Mouse (Mus musculus) gastrocnemius, adult 18-20 months (tissue): ENCODE measurements around the gene Gpsm3. TPM values are rescaled to one million over a fixed set of nuclear protein-coding genes. Genes with fewer than 3 reads are reported as not detected.

ENCODE experiments used
- DNase-seq: peaks from one replicate; pipeline ENCODE4 v3.0.0; 2021; ENCODE audit warnings: low spot score
- total RNA-seq, 2 experiments: library from RNA; stranded (reverse); gene quantifications; 2 replicates each; pipeline ENCODE4 v1.2.3; 2021

The Gpsm3 gene
- total RNA-seq, 2 experiments from 2014 or later, result 1.2 to 1.5 TPM

GRCm38 (mm10) chr17:34582528-34582927, 7.1 kb upstream of the Gpsm3 start:
- DNase-seq, result no peak

GRCm38 (mm10) chr17:34583397-34583796, 6.2 kb upstream of the Gpsm3 start:
- peak; percentile 42 for DNase-seq

- no peak for DNase-seq
Measured at GRCm38 (mm10) chr17:34583819-34584218, 5.8 kb upstream of the Gpsm3 start.

GRCm38 (mm10) chr17:34585121-34585520, 4.5 kb upstream of the Gpsm3 start:
- DNase-seq, result no peak

- DNase-seq, result no peak
Measured at GRCm38 (mm10) chr17:34585877-34586771, 3.5 kb upstream of the Gpsm3 start.

GRCm38 (mm10) chr17:34586796-34587422, 2.7 kb upstream of the Gpsm3 start:
- peak; percentile 59 for DNase-seq

- DNase-seq, result peak; percentile 95
Measured at GRCm38 (mm10) chr17:34587423-34587811, 2.2 kb upstream of the Gpsm3 start.

- no peak for DNase-seq
Measured at GRCm38 (mm10) chr17:34587814-34588213, 1.8 kb upstream of the Gpsm3 start.

- DNase-seq, result no peak
Measured at GRCm38 (mm10) chr17:34588767-34589166, 839 bp upstream of the Gpsm3 start.

GRCm38 (mm10) chr17:34589206-34589605, 400 bp upstream of the Gpsm3 start:
- no peak for DNase-seq

GRCm38 (mm10) chr17:34590154-34590987, 765 bp downstream of the Gpsm3 start:
- DNase-seq, result no peak

- no peak for DNase-seq
Measured at GRCm38 (mm10) chr17:34591029-34591993, 1.7 kb downstream of the Gpsm3 start, which contains the start of gene Pbx2. Gene Pbx2, plus strand, starts transcription at chr17:34591266.

- DNase-seq, result peak; percentile 87
Measured at GRCm38 (mm10) chr17:34591994-34592375, 2.4 kb downstream of the Gpsm3 start.

GRCm38 (mm10) chr17:34592581-34593549, 3.3 kb downstream of the Gpsm3 start:
- no peak for DNase-seq

GRCm38 (mm10) chr17:34593752-34594525, 4.3 kb downstream of the Gpsm3 start:
- DNase-seq, result no peak

GRCm38 (mm10) chr17:34596098-34596497, 6.5 kb downstream of the Gpsm3 start:
- DNase-seq, result no peak

- DNase-seq, result no peak
Measured at GRCm38 (mm10) chr17:34597566-34598095, 8.0 kb downstream of the Gpsm3 start, which contains the start of gene Ager. Gene Ager, plus strand, starts transcription at chr17:34597862.

- DNase-seq, result no peak
Measured at GRCm38 (mm10) chr17:34599891-34600290, 10.3 kb downstream of the Gpsm3 start.
